Mouse (Mus musculus): Measurements from ENCODE around the gene Agpat4. TPM values are rescaled to one million over a fixed set of nuclear protein-coding genes. Genes with fewer than 3 reads are reported as not detected.

The Agpat4 gene
- polyA plus RNA-seq, 1 experiment from 2014 or later, result 31.6 TPM

GRCm38 (mm10) chr17:12150970-12151369, 32.5 kb downstream of the Agpat4 start:
- H3K9ac ChIP-seq, result no peak overlapping the region
- peaks cover 77% of the 10 kb centered on the region for H3K36me3 ChIP-seq
- H3K4me3 ChIP-seq, result no peak overlapping the region
- peaks cover 40% of the 10 kb centered on the region for H3K4me1 ChIP-seq
- WGBS (ENCODE audit: insufficient replicate concordance), result 77% methylated on average over 2 of the region's 2 CpGs
- H3K27me3 ChIP-seq (replicated peaks), result no peaks in the 10 kb centered on the region
- no peak overlapping the region for H3K4me2 ChIP-seq
- peak; percentile 69 for ATAC-seq
- H3K27ac ChIP-seq, result no peak overlapping the region
- no peaks in the 10 kb centered on the region for H3K9me3 ChIP-seq (replicated peaks)

GRCm38 (mm10) chr17:12154260-12154659, 35.8 kb downstream of the Agpat4 start:
- Histone ChIP-seq H3K4me3 (no peak overlapping the region), H3K9me3 (replicated peaks) (no peaks in the 10 kb centered on the region), H3K36me3 (peaks cover 91% of the 10 kb centered on the region), H3K4me2 (no peak overlapping the region), H3K9ac (no peak overlapping the region), H3K4me1 (peaks cover 20% of the 10 kb centered on the region), H3K27ac (0 out of 2 replicates have a peak overlapping the region, but pooled peaks have one; percentile 2), H3K27me3 (replicated peaks) (no peaks in the 10 kb centered on the region)
- ATAC-seq, result no peak
- WGBS (ENCODE audit: insufficient replicate concordance), result 71% methylated on average over 2 of the region's 2 CpGs

- WGBS (ENCODE audit: insufficient replicate concordance), result 87% methylated on average over 6 of the region's 6 CpGs
- no peaks in the 10 kb centered on the region for H3K9me3 ChIP-seq (replicated peaks)
- no peak overlapping the region for H3K4me2 ChIP-seq
- peaks cover 95% of the 10 kb centered on the region for H3K36me3 ChIP-seq
- H3K27me3 ChIP-seq (replicated peaks), result no peaks in the 10 kb centered on the region
- no peak overlapping the region for H3K4me3 ChIP-seq
- H3K9ac ChIP-seq, result no peak overlapping the region
- H3K4me1 ChIP-seq, result peaks cover 22% of the 10 kb centered on the region
- ATAC-seq, result no peak
- no peak overlapping the region for H3K27ac ChIP-seq
Measured at GRCm38 (mm10) chr17:12155236-12155635, 36.7 kb downstream of the Agpat4 start.

GRCm38 (mm10) chr17:12155872-12156271, 37.4 kb downstream of the Agpat4 start:
- H3K36me3 ChIP-seq, result peaks cover 97% of the 10 kb centered on the region
- no peak for ATAC-seq

GRCm38 (mm10) chr17:12156661-12157060, 38.2 kb downstream of the Agpat4 start:
- no peak for ATAC-seq
- Histone ChIP-seq H3K4me3 (no peak overlapping the region), H3K27ac (no peak overlapping the region), H3K4me2 (no peak overlapping the region), H3K4me1 (peaks cover 27% of the 10 kb centered on the region), H3K9ac (no peak overlapping the region), H3K27me3 (replicated peaks) (no peaks in the 10 kb centered on the region), H3K36me3 (peaks cover 97% of the 10 kb centered on the region), H3K9me3 (replicated peaks) (no peaks in the 10 kb centered on the region)
- WGBS (ENCODE audit: insufficient replicate concordance), result 91% methylated on average over 3 of the region's 3 CpGs

More at GRCm38 (mm10) chr17:12155872-12156271, 37.4 kb downstream of the Agpat4 start:
- Histone ChIP-seq H3K27ac (no peak overlapping the region), H3K4me2 (no peak overlapping the region), H3K27me3 (replicated peaks) (no peaks in the 10 kb centered on the region), H3K9me3 (replicated peaks) (no peaks in the 10 kb centered on the region), H3K4me1 (peaks cover 24% of the 10 kb centered on the region), H3K9ac (no peak overlapping the region), H3K4me3 (no peak overlapping the region)
- WGBS (ENCODE audit: insufficient replicate concordance), result 91% methylated on average over 4 of the region's 4 CpGs

GRCm38 (mm10) chr17:12157203-12157602, 38.7 kb downstream of the Agpat4 start:
- no peak for ATAC-seq
- H3K4me3 ChIP-seq, result no peak overlapping the region
- 93% methylated on average over 2 of the region's 2 CpGs for WGBS (ENCODE audit: insufficient replicate concordance)
- H3K27ac ChIP-seq, result no peak overlapping the region
- no peak overlapping the region for H3K9ac ChIP-seq
- peaks cover 28% of the 10 kb centered on the region for H3K4me1 ChIP-seq
- peaks cover 94% of the 10 kb centered on the region for H3K36me3 ChIP-seq
- no peak overlapping the region for H3K4me2 ChIP-seq
- no peaks in the 10 kb centered on the region for H3K9me3 ChIP-seq (replicated peaks)
- no peaks in the 10 kb centered on the region for H3K27me3 ChIP-seq (replicated peaks)

GRCm38 (mm10) chr17:12159187-12160060, 40.9 kb downstream of the Agpat4 start:
- Histone ChIP-seq H3K4me3 (no peak overlapping the region), H3K27ac (peak overlapping the region; percentile 29; the same call in 1 of the 2 replicates), H3K36me3 (peaks cover 82% of the 10 kb centered on the region), H3K4me2 (no peak overlapping the region), H3K27me3 (replicated peaks) (no peaks in the 10 kb centered on the region), H3K4me1 (peaks cover 43% of the 10 kb centered on the region), H3K9me3 (replicated peaks) (no peaks in the 10 kb centered on the region), H3K9ac (0 out of 2 replicates have a peak overlapping the region, but pooled peaks have one; percentile 0)
- 86% methylated on average over 16 of the region's 16 CpGs for WGBS (ENCODE audit: insufficient replicate concordance)
- no peak for ATAC-seq

- no peak for ATAC-seq
- Histone ChIP-seq H3K36me3 (peaks cover 76% of the 10 kb centered on the region), H3K4me2 (no peak overlapping the region), H3K9ac (no peak overlapping the region), H3K4me3 (no peak overlapping the region), H3K9me3 (replicated peaks) (no peaks in the 10 kb centered on the region), H3K27me3 (replicated peaks) (no peaks in the 10 kb centered on the region), H3K4me1 (peaks cover 49% of the 10 kb centered on the region), H3K27ac (0 out of 2 replicates have a peak overlapping the region, but pooled peaks have one; percentile 29)
- 89% methylated on average over 5 of the region's 5 CpGs for WGBS (ENCODE audit: insufficient replicate concordance)
Measured at GRCm38 (mm10) chr17:12160061-12160421, 41.5 kb downstream of the Agpat4 start.

GRCm38 (mm10) chr17:12160540-12160939, 42.0 kb downstream of the Agpat4 start:
- 96% methylated on average over 2 of the region's 2 CpGs for WGBS (ENCODE audit: insufficient replicate concordance)
- no peak for ATAC-seq
- H3K4me1 ChIP-seq, result peaks cover 54% of the 10 kb centered on the region
- H3K4me2 ChIP-seq, result no peak overlapping the region
- no peak overlapping the region for H3K4me3 ChIP-seq
- no peaks in the 10 kb centered on the region for H3K9me3 ChIP-seq (replicated peaks)
- 0 out of 2 replicates have a peak overlapping the region, but pooled peaks have one; percentile 29 for H3K27ac ChIP-seq
- H3K27me3 ChIP-seq (replicated peaks), result no peaks in the 10 kb centered on the region
- H3K9ac ChIP-seq, result 0 out of 2 replicates have a peak overlapping the region, but pooled peaks have one; percentile 6
- H3K36me3 ChIP-seq, result peaks cover 76% of the 10 kb centered on the region

GRCm38 (mm10) chr17:12160984-12161764, 42.7 kb downstream of the Agpat4 start:
- Histone ChIP-seq H3K9me3 (replicated peaks) (no peaks in the 10 kb centered on the region), H3K36me3 (peaks cover 76% of the 10 kb centered on the region), H3K27me3 (replicated peaks) (no peaks in the 10 kb centered on the region), H3K9ac (no peak overlapping the region), H3K27ac (0 out of 2 replicates have a peak overlapping the region, but pooled peaks have one; percentile 33), H3K4me1 (peaks cover 56% of the 10 kb centered on the region), H3K4me2 (no peak overlapping the region), H3K4me3 (no peak overlapping the region)
- no peak for ATAC-seq
- WGBS (ENCODE audit: insufficient replicate concordance), result 88% methylated on average over 13 of the region's 13 CpGs

GRCm38 (mm10) chr17:12161877-12162276, 43.4 kb downstream of the Agpat4 start:
- no peak for ATAC-seq
- H3K27ac ChIP-seq, result no peak overlapping the region
- H3K4me1 ChIP-seq, result peaks cover 56% of the 10 kb centered on the region
- H3K9ac ChIP-seq, result no peak overlapping the region
- no peak overlapping the region for H3K4me3 ChIP-seq
- H3K27me3 ChIP-seq (replicated peaks), result no peaks in the 10 kb centered on the region
- no peak overlapping the region for H3K4me2 ChIP-seq
- WGBS (ENCODE audit: insufficient replicate concordance), result 87% methylated on average over 7 of the region's 7 CpGs
- H3K9me3 ChIP-seq (replicated peaks), result no peaks in the 10 kb centered on the region
- H3K36me3 ChIP-seq, result peaks cover 76% of the 10 kb centered on the region

GRCm38 (mm10) chr17:12162824-12163223, 44.3 kb downstream of the Agpat4 start:
- H3K27me3 ChIP-seq (replicated peaks), result no peaks in the 10 kb centered on the region
- H3K27ac ChIP-seq, result peak overlapping the region; percentile 62; the same call in 1 of the 2 replicates
- ATAC-seq, result no peak
- H3K9ac ChIP-seq, result no peak overlapping the region
- no peaks in the 10 kb centered on the region for H3K9me3 ChIP-seq (replicated peaks)
- peaks cover 75% of the 10 kb centered on the region for H3K36me3 ChIP-seq
- H3K4me1 ChIP-seq, result peaks cover 63% of the 10 kb centered on the region
- H3K4me3 ChIP-seq, result no peak overlapping the region
- WGBS (ENCODE audit: insufficient replicate concordance), result 81% methylated on average over 4 of the region's 4 CpGs
- H3K4me2 ChIP-seq, result no peak overlapping the region
